Mouse (Mus musculus): ENCODE measurements around the gene Dph2. TPM values are rescaled to one million over a fixed set of nuclear protein-coding genes. Genes with fewer than 3 reads are reported as not detected.
A peak's percentile ranks its signal among the peaks of the same experiment; 100 is the strongest.

Dph2 gene
- total and polyA plus RNA-seq, 2 experiments: 1.7 to 10.2 TPM

GRCm38 (mm10) chr4:117843101-117843500 lies 48.7 kb downstream of the Dph2 start:
- Histone ChIP-seq H3K27me3 (ENCODE audit: control insufficient read depth, insufficient read depth, low read length) (no peaks in the 10 kb centered on the region), H3K9ac (ENCODE audit: low read depth, low read length) (no peak overlapping the region), H3K4me3 (ENCODE audit: insufficient read depth, low read depth, low read length) (no peak overlapping the region), H3K36me3 (ENCODE audit: control insufficient read depth, insufficient read depth, low read length) (peaks cover 3% of the 10 kb centered on the region), H3K4me1 (ENCODE audit: control insufficient read depth, insufficient read depth, low read length) (peaks cover 21% of the 10 kb centered on the region), H3K79me2 (ENCODE audit: control insufficient read depth, insufficient read depth, low read length) (no peaks in the 10 kb centered on the region), H3K27ac (replicated peaks; ENCODE audit: insufficient read depth, low read depth, low read length) (no peak overlapping the region)
- WGBS: 94% methylated on average over 5 of the region's 5 CpGs
- no peak for TF ChIP-seq CTCF (IDR thresholded peaks at IDR 0.05; ENCODE audit: low read depth, low read length)
- no peak for TF ChIP-seq POLR2A (IDR thresholded peaks at IDR 0.05; ENCODE audit: extremely low read depth, insufficient read depth, low read length)
- DNase-seq (ENCODE audit: extremely low read depth, low read depth, low spot score): no peak

- Histone ChIP-seq H3K36me3 (ENCODE audit: control insufficient read depth, insufficient read depth, low read length) (peaks cover 3% of the 10 kb centered on the region), H3K27ac (replicated peaks; ENCODE audit: insufficient read depth, low read depth, low read length) (peak overlapping the region; percentile 64), H3K9ac (ENCODE audit: low read depth, low read length) (no peak overlapping the region), H3K4me3 (ENCODE audit: insufficient read depth, low read depth, low read length) (no peak overlapping the region), H3K27me3 (ENCODE audit: control insufficient read depth, insufficient read depth, low read length) (no peaks in the 10 kb centered on the region), H3K79me2 (ENCODE audit: control insufficient read depth, insufficient read depth, low read length) (peaks cover 9% of the 10 kb centered on the region; the same call in 1 of the 2 replicates), H3K4me1 (ENCODE audit: control insufficient read depth, insufficient read depth, low read length) (peaks cover 25% of the 10 kb centered on the region)
- TF ChIP-seq POLR2A (IDR thresholded peaks at IDR 0.05; ENCODE audit: extremely low read depth, insufficient read depth, low read length) (no peak), CTCF (IDR thresholded peaks at IDR 0.05; ENCODE audit: low read depth, low read length) (no peak)
- peak; percentile 68 for DNase-seq (ENCODE audit: extremely low read depth, low read depth, low spot score)
- WGBS: 17% methylated on average over 3 of the region's 3 CpGs
Observed at GRCm38 (mm10) chr4:117841566-117841965, 50.3 kb downstream of the Dph2 start.

- Histone ChIP-seq H3K79me2 (ENCODE audit: control insufficient read depth, insufficient read depth, low read length) (peaks cover 9% of the 10 kb centered on the region; the same call in 1 of the 2 replicates), H3K36me3 (ENCODE audit: control insufficient read depth, insufficient read depth, low read length) (no peaks in the 10 kb centered on the region; the same call in 1 of the 2 replicates), H3K4me1 (ENCODE audit: control insufficient read depth, insufficient read depth, low read length) (peaks cover 25% of the 10 kb centered on the region), H3K9ac (ENCODE audit: low read depth, low read length) (no peak overlapping the region), H3K4me3 (ENCODE audit: insufficient read depth, low read depth, low read length) (no peak overlapping the region), H3K27ac (replicated peaks; ENCODE audit: insufficient read depth, low read depth, low read length) (peak overlapping the region; percentile 64), H3K27me3 (ENCODE audit: control insufficient read depth, insufficient read depth, low read length) (no peaks in the 10 kb centered on the region)
- TF ChIP-seq CTCF (IDR thresholded peaks at IDR 0.05; ENCODE audit: low read depth, low read length) (no peak), POLR2A (IDR thresholded peaks at IDR 0.05; ENCODE audit: extremely low read depth, insufficient read depth, low read length) (no peak)
- peak; percentile 81 for DNase-seq (ENCODE audit: extremely low read depth, low read depth, low spot score)
- WGBS: 75% methylated on average over 5 of the region's 5 CpGs
Observed at GRCm38 (mm10) chr4:117840821-117841220, 51.0 kb downstream of the Dph2 start.

GRCm38 (mm10) chr4:117839366-117839765 lies 52.5 kb downstream of the Dph2 start:
- 20% methylated on average over 6 of the region's 6 CpGs for WGBS
- no peaks in the 10 kb centered on the region for H3K27me3 ChIP-seq (ENCODE audit: control insufficient read depth, insufficient read depth, low read length)
- peak overlapping the region; percentile 56; the same call in 1 of the 2 replicates for H3K9ac ChIP-seq (ENCODE audit: low read depth, low read length)
- TF ChIP-seq CTCF (IDR thresholded peaks at IDR 0.05; ENCODE audit: low read depth, low read length): no peak
- TF ChIP-seq POLR2A (IDR thresholded peaks at IDR 0.05; ENCODE audit: extremely low read depth, insufficient read depth, low read length): no peak
- peaks cover 9% of the 10 kb centered on the region; the same call in 1 of the 2 replicates for H3K79me2 ChIP-seq (ENCODE audit: control insufficient read depth, insufficient read depth, low read length)
- H3K4me3 ChIP-seq (ENCODE audit: insufficient read depth, low read depth, low read length): no peak overlapping the region
- peak; percentile 96 for DNase-seq (ENCODE audit: extremely low read depth, low read depth, low spot score)
- no peaks in the 10 kb centered on the region for H3K36me3 ChIP-seq (ENCODE audit: control insufficient read depth, insufficient read depth, low read length)
- H3K4me1 ChIP-seq (ENCODE audit: control insufficient read depth, insufficient read depth, low read length): peaks cover 25% of the 10 kb centered on the region
- H3K27ac ChIP-seq (replicated peaks; ENCODE audit: insufficient read depth, low read depth, low read length): peak overlapping the region; percentile 92

Other genes starting within 250 kb of the Dph2 start
- gene Dmap1, start 209.8 kb downstream of the Dph2 start, total RNA-seq (2014; rRNA removed): 16.7 and 16.8 TPM in 2 replicates
- gene Dmap1, start 209.8 kb downstream of the Dph2 start, polyA plus RNA-seq (2012; rRNA removed): 11.3 and 13.3 TPM in 2 replicates
- not detected in 2 replicates for gene Gm12845, start 167.6 kb downstream of the Dph2 start, total RNA-seq (2014; rRNA removed)
- not detected in 2 replicates for gene Gm12845, start 167.6 kb downstream of the Dph2 start, polyA plus RNA-seq (2012; rRNA removed)
- gene Klf17, start 126.4 kb downstream of the Dph2 start, total RNA-seq (2014; rRNA removed): not detected in 2 replicates
- not detected in 2 replicates for gene Klf17, start 126.4 kb downstream of the Dph2 start, polyA plus RNA-seq (2012; rRNA removed)
- gene Slc6a9, start 57.5 kb downstream of the Dph2 start, total RNA-seq (2014; rRNA removed): 9.1 and 11.0 TPM in 2 replicates
- 51.0 and 57.0 TPM in 2 replicates for gene Slc6a9, start 57.5 kb downstream of the Dph2 start, polyA plus RNA-seq (2012; rRNA removed)
- not detected in 2 replicates for gene Ccdc24, start 19.5 kb downstream of the Dph2 start, total RNA-seq (2014; rRNA removed)
- 0.51 and 0.54 TPM in 2 replicates for gene Ccdc24, start 19.5 kb downstream of the Dph2 start, polyA plus RNA-seq (2012; rRNA removed)
- 0.18 and 0.34 TPM in 2 replicates for gene B4galt2, start 8.5 kb downstream of the Dph2 start, total RNA-seq (2014; rRNA removed)
- gene B4galt2, start 8.5 kb downstream of the Dph2 start, polyA plus RNA-seq (2012; rRNA removed): 0.29 and 0.80 TPM in 2 replicates
- 124 and 163 TPM in 2 replicates for gene Atp6v0b, start 4.7 kb downstream of the Dph2 start, total RNA-seq (2014; rRNA removed)
- 238 and 244 TPM in 2 replicates for gene Atp6v0b, start 4.7 kb downstream of the Dph2 start, polyA plus RNA-seq (2012; rRNA removed)
- 3.5 and 5.2 TPM in 2 replicates for gene Ipo13, start 23.0 kb upstream of the Dph2 start, total RNA-seq (2014; rRNA removed)
- gene Ipo13, start 23.0 kb upstream of the Dph2 start, polyA plus RNA-seq (2012; rRNA removed): 16.1 and 23.5 TPM in 2 replicates
- not detected in 2 replicates for gene Artn, start 37.7 kb upstream of the Dph2 start, total RNA-seq (2014; rRNA removed)
- 0.07 TPM in 1 of 2 replicates, not detected in the other for gene Artn, start 37.7 kb upstream of the Dph2 start, polyA plus RNA-seq (2012; rRNA removed)
- gene St3gal3, start 242.9 kb upstream of the Dph2 start, total RNA-seq (2014; rRNA removed): 27.9 and 38.3 TPM in 2 replicates
- gene St3gal3, start 242.9 kb upstream of the Dph2 start, polyA plus RNA-seq (2012; rRNA removed): 44.9 and 47.5 TPM in 2 replicates